8 mouse cellular contexts compared by ENCODE assay signal in the genomic region with DNA sequence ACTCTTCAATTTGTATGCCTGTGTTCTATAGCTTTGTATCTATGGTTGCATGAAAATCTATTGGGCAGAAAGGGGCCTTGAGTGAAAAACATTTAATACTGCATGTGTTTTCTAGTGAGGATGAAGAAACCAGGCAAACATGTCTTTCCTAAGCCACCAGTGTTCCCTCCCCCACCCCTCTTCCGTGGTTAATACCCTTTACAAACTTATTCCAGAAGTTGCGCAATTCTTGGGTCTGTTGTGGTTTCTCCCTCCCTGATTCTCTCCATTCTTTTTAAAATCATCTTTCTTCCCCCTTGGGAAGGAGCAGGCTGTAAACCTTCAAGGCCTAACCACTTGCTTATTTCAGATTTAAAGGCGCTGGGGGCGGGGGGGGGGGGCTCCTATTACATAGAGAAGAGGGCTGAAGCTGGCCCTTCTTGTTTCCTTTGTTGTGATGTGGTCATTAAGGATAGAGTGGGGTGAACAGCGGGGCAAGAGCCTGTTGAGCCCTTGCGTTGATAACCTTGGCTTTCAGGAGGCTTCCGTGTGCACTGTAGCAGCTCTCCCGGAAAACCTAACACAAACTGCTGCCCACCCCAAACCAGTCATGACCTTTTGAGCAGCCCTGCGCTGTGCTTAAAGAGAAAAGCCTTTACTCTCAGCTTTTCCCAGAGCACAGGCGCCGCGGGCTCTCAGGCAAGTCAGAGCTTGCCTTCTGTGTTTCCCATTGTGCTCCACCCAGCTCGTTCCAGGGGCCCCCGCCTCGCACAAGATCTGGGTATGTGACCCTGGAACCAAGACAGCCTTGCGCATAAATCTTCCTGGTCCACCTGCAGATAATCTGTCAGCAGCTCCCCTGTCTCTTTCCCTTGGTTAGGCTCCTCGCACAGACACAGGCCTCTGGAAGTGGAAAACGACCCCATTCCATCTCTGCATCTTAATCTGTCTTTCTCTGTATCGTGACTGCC.
DNase-seq lines count a peak whose midpoint lies in the region; ATAC-seq lines count a peak whose summit lies in the region.

No protein-coding gene starts in this region.

- peak overlapping the region; percentile 68 for H3K27ac ChIP-seq in forebrain, embryonic 13.5 days
- H3K27ac ChIP-seq in hindbrain, embryonic 14.5 days, result peak overlapping the region; percentile 73
- peak overlapping the region; percentile 61 for H3K27ac ChIP-seq in lung, embryonic 15.5 days

- H3K4me1 ChIP-seq in forebrain, embryonic 13.5 days, result peaks cover 58% of the 10 kb centered on the region
- H3K4me1 ChIP-seq in hindbrain, embryonic 14.5 days (replicated peaks; ENCODE audit: control insufficient read depth, insufficient read depth, low read length), result peaks cover 41% of the 10 kb centered on the region
- peaks cover 23% of the 10 kb centered on the region for H3K4me1 ChIP-seq in lung, embryonic 15.5 days

- DNase-seq in testis, postnatal 10 days (ENCODE audit: low spot score), result peak; percentile 42
- DNase-seq in testis, postnatal 14 days (ENCODE audit: low spot score), result no peak
- DNase-seq in hindbrain, embryonic 14.5 days (ENCODE audit: low spot score), result no peak
- DNase-seq in skeletal muscle tissue, adult 2 months (ENCODE audit: low read depth, low spot score), result peak; percentile 56
- no peak for DNase-seq in cerebellum, adult 9-10 months
- DNase-seq in left cerebral cortex, postnatal 36 days (ENCODE audit: low spot score in 2 of 2), result no peak

- peak overlapping the region; percentile 37 for H3K4me2 ChIP-seq in forebrain, embryonic 13.5 days
- H3K4me2 ChIP-seq in hindbrain, embryonic 14.5 days (replicated peaks), result peak overlapping the region; percentile 21
- peak overlapping the region; percentile 22 for H3K4me2 ChIP-seq in lung, embryonic 15.5 days

- H3K9ac ChIP-seq in forebrain, embryonic 13.5 days, result peak overlapping the region; percentile 28; the same call in 1 of the 2 replicates
- H3K9ac ChIP-seq in hindbrain, embryonic 14.5 days, result peak overlapping the region; percentile 28; the same call in 1 of the 2 replicates
- H3K9ac ChIP-seq in lung, embryonic 15.5 days, result no peak overlapping the region

- intact Hi-C loops in left cerebral cortex, postnatal 36 days (cut with DNase I), result no loop called here

- ATAC-seq in forebrain, embryonic 13.5 days, result peak; percentile 54
- ATAC-seq in hindbrain, embryonic 14.5 days (ENCODE audit: low FRiP score), result peak; percentile 63
- ATAC-seq in lung, embryonic 15.5 days (ENCODE audit: borderline replicate concordance, extremely low read depth, low FRiP score, low TSS enrichment), result peak; percentile 65; the same call in 1 of the 2 replicates

- WGBS in forebrain, embryonic 13.5 days, result 7% methylated on average over 19 of the region's 19 CpGs
- 10% methylated on average over 19 of the region's 19 CpGs for WGBS in hindbrain, embryonic 14.5 days
- 12% methylated on average over 19 of the region's 19 CpGs for whole genome bisulfite sequencing in lung, embryonic 15.5 days

- H3K9me3 ChIP-seq in forebrain, embryonic 13.5 days (replicated peaks), result no peaks in the 10 kb centered on the region
- H3K9me3 ChIP-seq in hindbrain, embryonic 14.5 days (ENCODE audit: control insufficient read depth, low read length), result no peaks in the 10 kb centered on the region
- no peaks in the 10 kb centered on the region for H3K9me3 ChIP-seq in lung, embryonic 15.5 days

- H3K36me3 ChIP-seq in forebrain, embryonic 13.5 days (ENCODE audit: poor library complexity, severe bottlenecking), result no peaks in the 10 kb centered on the region
- no peaks in the 10 kb centered on the region for H3K36me3 ChIP-seq in hindbrain, embryonic 14.5 days (replicated peaks; ENCODE audit: control insufficient read depth, insufficient read depth)
- no peaks in the 10 kb centered on the region for H3K36me3 ChIP-seq in lung, embryonic 15.5 days

- H3K27me3 ChIP-seq in forebrain, embryonic 13.5 days, result no peaks in the 10 kb centered on the region
- H3K27me3 ChIP-seq in hindbrain, embryonic 14.5 days (ENCODE audit: control insufficient read depth, insufficient read depth, low read length), result no peaks in the 10 kb centered on the region
- no peaks in the 10 kb centered on the region for H3K27me3 ChIP-seq in lung, embryonic 15.5 days

- no peak overlapping the region for H3K4me3 ChIP-seq in forebrain, embryonic 13.5 days
- H3K4me3 ChIP-seq in hindbrain, embryonic 14.5 days (replicated peaks; ENCODE audit: low read length), result no peak overlapping the region
- H3K4me3 ChIP-seq in lung, embryonic 15.5 days, result no peak overlapping the region

Comparison
In these comparisons a context has a peak if more than half of its experiments do, and no peak if none do; other contexts are left out.
1. DNase-seq: peak in testis, postnatal 10 days (single experiment) and skeletal muscle tissue, adult 2 months (single experiment); none in testis, postnatal 14 days (single experiment), hindbrain, embryonic 14.5 days (single experiment), cerebellum, adult 9-10 months (single experiment) and left cerebral cortex, postnatal 36 days (0 of 2).
2. Peak in every context shown above with its lines, with median percentiles within 50 percentile points of each other: ATAC-seq, H3K27ac ChIP-seq and H3K4me2 ChIP-seq.